Mouse (Mus musculus) CH12.LX (cell line): ENCODE measurements around the gene Ly6g5b. TPM values are rescaled to one million over a fixed set of nuclear protein-coding genes. Genes with fewer than 3 reads are reported as not detected.

Experiments
- DNase-seq: peaks from one replicate; pipeline ENCODE4 v3.0.0-alpha.2; 2013; ENCODE audit errors: extremely low read depth
- H3K27ac ChIP-seq: 2 replicates; pipeline ENCODE4 v1.5.1; 2012; ENCODE audit warnings: low read depth, mild to moderate bottlenecking, control low read depth, moderate library complexity; ENCODE audit not compliant: insufficient read depth
- H3K27me3 ChIP-seq: replicated peaks from 2 replicates; pipeline ENCODE3; 2012; ENCODE audit warnings: inconsistent platforms
- H3K36me3 ChIP-seq, 2 experiments: replicated peaks in 1 of 2; 2 replicates each; pipeline versions ENCODE3 to v1.6.1; 2012; ENCODE audit warnings: inconsistent platforms in 1 of 2, low read length in 1 of 2, mild to moderate bottlenecking in 1 of 2, mixed read lengths in 1 of 2, moderate library complexity in 1 of 2; ENCODE audit not compliant: control insufficient read depth in 1 of 2, insufficient read depth in 1 of 2
- H3K4me1 ChIP-seq, 2 experiments: 2 replicates each; pipeline ENCODE4 v1.6.1; 2012; ENCODE audit warnings: inconsistent platforms in 1 of 2, moderate library complexity in 1 of 2; ENCODE audit not compliant: insufficient read depth in 2 of 2, control insufficient read depth in 1 of 2
- H3K4me2 ChIP-seq: 2 replicates; pipeline ENCODE4 v1.6.1; 2012; ENCODE audit warnings: low read depth, mild to moderate bottlenecking, control low read depth; ENCODE audit not compliant: poor library complexity, insufficient read depth, severe bottlenecking
- H3K4me3 ChIP-seq, 3 experiments: fragments of 150-350 bp in 1 of 3; sonication (generic) in 1 of 3; replicated peaks in 1 of 3; 2 replicates each; pipeline versions ENCODE3 to v1.5.1; 2011 to 2012; ENCODE audit warnings: low read depth in 2 of 3, low read length in 2 of 3, mild to moderate bottlenecking in 2 of 3, moderate library complexity in 2 of 3, control low read depth in 1 of 3, improper control_type of control experiment in 1 of 3, inconsistent platforms in 1 of 3, mixed read lengths in 1 of 3; ENCODE audit not compliant: poor library complexity in 1 of 3
- H3K79me2 ChIP-seq: replicated peaks from 2 replicates; pipeline ENCODE4 v1.6.1; 2012; ENCODE audit warnings: mild to moderate bottlenecking, moderate library complexity; ENCODE audit not compliant: control insufficient read depth, poor library complexity, insufficient read depth, severe bottlenecking; ENCODE audit errors: extremely low read depth
- H3K9ac ChIP-seq: 2 replicates; pipeline ENCODE4 v1.6.1; 2012; ENCODE audit warnings: low read depth, mild to moderate bottlenecking, control low read depth, moderate library complexity; ENCODE audit not compliant: insufficient read depth
- H3K9me3 ChIP-seq: replicated peaks from 2 replicates; pipeline ENCODE3; 2012; ENCODE audit warnings: low read length, inconsistent platforms, mixed read lengths
- CHD1 ChIP-seq: IDR thresholded peaks from 2 replicates; pipeline ENCODE4 v1.6.1; 2012; ENCODE audit warnings: low read depth, low read length, improper control_type of control experiment, inconsistent platforms
- ELF1 ChIP-seq: IDR thresholded peaks from 2 replicates; pipeline ENCODE4 v1.6.1; 2014; ENCODE audit warnings: low read depth, mild to moderate bottlenecking, inconsistent platforms, low read length, improper control_type of control experiment
- EP300 ChIP-seq: IDR thresholded peaks from 2 replicates; pipeline ENCODE4 v1.6.1; 2011; ENCODE audit warnings: low read length, improper control_type of control experiment
- IRF4 ChIP-seq: IDR thresholded peaks from 2 replicates; pipeline ENCODE4 v1.6.1; 2014; ENCODE audit warnings: low read depth, mild to moderate bottlenecking, inconsistent platforms, low read length, improper control_type of control experiment
- JUN ChIP-seq: IDR thresholded peaks from 2 replicates; pipeline ENCODE4 v1.6.1; 2011; ENCODE audit warnings: low read depth, mild to moderate bottlenecking, low read length, improper control_type of control experiment, moderate library complexity; ENCODE audit not compliant: insufficient read depth
- MAFK ChIP-seq: IDR thresholded peaks from 2 replicates; pipeline ENCODE4 v1.6.1; 2011; ENCODE audit warnings: low read length, improper control_type of control experiment; ENCODE audit not compliant: insufficient replicate concordance
- MAX ChIP-seq: IDR thresholded peaks from 2 replicates; pipeline ENCODE4 v1.6.1; 2011; ENCODE audit warnings: low read length, improper control_type of control experiment
- MAZ ChIP-seq: IDR thresholded peaks from 2 replicates; pipeline ENCODE4 v1.6.1; 2012; ENCODE audit warnings: low read depth, mild to moderate bottlenecking, inconsistent platforms, low read length, improper control_type of control experiment, moderate library complexity
- MEF2A ChIP-seq: IDR thresholded peaks from 2 replicates; pipeline ENCODE4 v1.6.1; 2014; ENCODE audit warnings: low read depth, mild to moderate bottlenecking, inconsistent platforms, low read length, improper control_type of control experiment, borderline replicate concordance
- MXI1 ChIP-seq: IDR thresholded peaks from 2 replicates; pipeline ENCODE4 v1.6.1; 2011; ENCODE audit warnings: mild to moderate bottlenecking, low read depth, low read length, improper control_type of control experiment
- PAX5 ChIP-seq: IDR thresholded peaks from 2 replicates; pipeline ENCODE4 v1.6.1; 2012; ENCODE audit warnings: low read length, inconsistent platforms, mixed read lengths
- RAD21 ChIP-seq: IDR thresholded peaks from 2 replicates; pipeline ENCODE4 v1.6.1; 2011; ENCODE audit warnings: low read depth, mild to moderate bottlenecking, low read length, improper control_type of control experiment, moderate library complexity
- RCOR1 ChIP-seq: conservative IDR thresholded peaks from 2 replicates; pipeline ENCODE4 v1.6.1; 2012; ENCODE audit warnings: low read depth, mild to moderate bottlenecking, inconsistent platforms, low read length, improper control_type of control experiment
- SMC3 ChIP-seq: IDR thresholded peaks from 2 replicates; pipeline ENCODE4 v1.6.1; 2011; ENCODE audit warnings: low read depth, low read length, improper control_type of control experiment
- TBP ChIP-seq: conservative IDR thresholded peaks from 2 replicates; pipeline ENCODE4 v1.6.1; 2011; ENCODE audit warnings: low read depth, low read length, improper control_type of control experiment
- TCF12 ChIP-seq: IDR thresholded peaks from 2 replicates; pipeline ENCODE4 v1.6.1; 2014; ENCODE audit warnings: low read depth, mild to moderate bottlenecking, inconsistent platforms, low read length, improper control_type of control experiment
- USF1 ChIP-seq: IDR thresholded peaks from 2 replicates; pipeline ENCODE4 v1.6.1; 2014; ENCODE audit warnings: low read depth, mild to moderate bottlenecking, inconsistent platforms, low read length, improper control_type of control experiment
- ZMIZ1 ChIP-seq: IDR thresholded peaks from 2 replicates; pipeline ENCODE4 v1.6.1; 2012; ENCODE audit warnings: low read depth, mild to moderate bottlenecking, inconsistent platforms, low read length, improper control_type of control experiment
- ZNF384 ChIP-seq: IDR thresholded peaks from 2 replicates; pipeline ENCODE4 v1.6.1; 2012; ENCODE audit warnings: low read depth, low read length, improper control_type of control experiment, inconsistent platforms
- dilution Hi-C: fragments of 300-500 bp; cut with MboI; formaldehyde crosslinking; loops from 2 replicates; pipeline ENCODE4 v1.14.3; 2020; ENCODE audit warnings: low sequenced_read_pairs; ENCODE audit not compliant: extremely low pct_unique_long_range_greater_than_20kb, extremely low pct_ligation_motif_present
- in situ Hi-C: fragments of 300-500 bp; cut with MboI; formaldehyde crosslinking; loops from 3 replicates; pipeline ENCODE4 v1.14.3; 2019; ENCODE audit warnings: low sequenced_read_pairs, low pct_ligation_motif_present, low pct_unique_long_range_greater_than_20kb, mixed read lengths
- polyA plus RNA-seq: library from polyadenylated mRNA; unstranded; fragments of >175 nt; gene quantifications from 2 replicates; pipeline ENCODE4 v1.2.1, GENCODE M21; 2012; ENCODE audit warnings: low read depth; ENCODE audit not compliant: insufficient read length
- total RNA-seq, 2 experiments: library from RNA; depleted of rRNA; stranded (reverse); fragments of 300-350 nt in 1 of 2; fragments of >200 nt in 1 of 2; gene quantifications; 2 replicates each; pipeline ENCODE4 v1.2.3; 2012 to 2014

The Ly6g5b gene
- total and polyA plus RNA-seq, 3 experiments = 0.30 to 1.1 (median 0.91) TPM

DNA sequence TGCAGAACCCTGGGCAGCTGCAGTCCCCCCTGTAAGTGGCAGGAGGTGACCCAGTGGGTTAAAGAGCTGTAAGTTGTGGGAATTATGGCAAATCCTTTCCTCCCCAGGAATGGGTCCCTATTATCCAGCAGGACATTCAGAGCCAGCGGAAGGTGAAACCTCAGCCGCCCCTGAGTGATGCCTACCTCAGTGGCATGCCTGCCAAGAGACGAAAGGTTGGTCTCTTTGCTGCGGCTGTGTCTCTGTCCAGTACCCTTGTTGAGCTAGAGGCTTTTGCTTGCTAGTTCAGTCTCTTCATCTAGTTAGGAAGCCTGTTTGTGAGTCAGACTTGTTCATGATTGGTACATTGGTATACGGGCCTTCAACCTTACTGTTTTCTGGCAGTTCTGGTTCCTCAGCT is 30.9 kb upstream of the Ly6g5b start:
- H3K4me2 ChIP-seq = no peak overlapping the region
- no peak overlapping the region for H3K27ac ChIP-seq
- no peaks in the 10 kb centered on the region; a peak in 1 of 4 replicates for H3K4me1 ChIP-seq
- no peak overlapping the region for H3K9ac ChIP-seq
- no peaks in the 10 kb centered on the region; the same call in 1 of the 2 replicates for H3K79me2 ChIP-seq
- H3K9me3 ChIP-seq = peaks cover 7% of the 10 kb centered on the region
- in situ Hi-C loops = no loop called here
- H3K27me3 ChIP-seq = no peaks in the 10 kb centered on the region
- H3K4me3 ChIP-seq = no peak overlapping the region
- TF ChIP-seq ELF1 (no peak), JUN (no peak), RCOR1 (no peak), IRF4 (no peak), ZNF384 (no peak), MEF2A (no peak)
- peaks cover 89 to 95% of the 10 kb centered on the region in 2 experiments for H3K36me3 ChIP-seq
- dilution Hi-C loops = no loop called here
- DNase-seq = no peak

DNA sequence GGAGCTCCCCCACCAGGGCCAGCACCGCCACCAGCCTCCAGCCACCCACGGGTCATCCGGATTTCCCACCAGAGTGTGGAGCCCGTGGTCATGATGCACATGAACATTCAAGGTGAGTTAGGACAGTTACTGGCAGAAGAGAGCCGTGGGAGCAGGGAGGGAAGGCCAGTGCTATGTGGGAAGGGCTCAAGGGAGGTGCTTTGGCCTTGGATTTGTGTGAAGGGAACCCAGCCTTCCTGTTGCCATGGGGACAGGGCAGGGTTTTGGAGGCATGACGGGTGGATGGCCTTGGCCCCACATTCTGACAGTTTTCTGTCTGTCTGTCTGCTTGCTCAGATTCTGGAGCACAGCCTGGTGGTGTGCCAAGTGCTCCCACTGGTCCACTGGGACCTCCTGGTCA is 26.7 kb upstream of the Ly6g5b start:
- no peak overlapping the region for H3K4me3 ChIP-seq
- dilution Hi-C loops (no loop called here), in situ Hi-C loops (no loop called here)

DNA sequence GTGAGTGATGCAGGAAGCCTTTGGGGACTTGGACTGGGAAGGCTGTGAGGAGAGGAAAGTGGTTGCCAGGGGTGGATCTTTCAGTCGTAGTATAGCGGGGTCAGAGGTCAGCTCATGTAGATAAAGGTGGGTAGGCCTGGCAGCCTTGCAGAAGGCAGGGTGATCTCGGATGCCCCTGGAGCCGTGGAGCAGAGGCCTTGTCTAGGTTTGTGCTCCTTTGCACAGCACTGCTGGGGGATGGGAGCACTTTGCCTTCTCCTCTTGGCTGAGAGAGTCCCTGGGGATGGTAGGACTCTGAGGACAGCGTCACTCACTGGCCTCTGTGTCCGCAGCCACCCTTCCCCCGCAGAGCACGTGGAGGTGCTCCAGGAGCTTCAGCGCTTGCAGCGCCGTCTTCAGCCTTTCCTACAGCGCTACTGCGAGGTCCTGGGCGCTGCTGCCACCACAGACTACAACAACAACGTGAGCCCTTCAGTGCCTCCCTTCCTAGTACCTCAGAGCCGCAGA is 25.3 kb upstream of the Ly6g5b start:
- Histone ChIP-seq H3K9ac (no peak overlapping the region), H3K79me2 (peaks cover 45% of the 10 kb centered on the region), H3K27me3 (no peaks in the 10 kb centered on the region), H3K9me3 (peaks cover 7% of the 10 kb centered on the region), H3K4me3 (no peak overlapping the region), H3K4me1 (peaks cover 0 to 15% of the 10 kb centered on the region in 2 experiments; a peak in 3 of 4 replicates), H3K27ac (no peak overlapping the region), H3K4me2 (no peak overlapping the region), H3K36me3 (peaks cover 70 to 83% of the 10 kb centered on the region in 2 experiments)
- no peak for DNase-seq
- TF ChIP-seq PAX5 (no peak), MAFK (no peak), MEF2A (no peak), CHD1 (no peak), TBP (no peak), USF1 (no peak), EP300 (no peak), ZMIZ1 (no peak)
- in situ Hi-C loops = no loop called here
- dilution Hi-C loops = no loop called here

More for the DNA sequence above, 26.7 kb upstream of the Ly6g5b start:
- Histone ChIP-seq H3K4me1 (peaks cover 0 to 6% of the 10 kb centered on the region in 2 experiments; a peak in 2 of 4 replicates), H3K4me2 (no peak overlapping the region), H3K27me3 (no peaks in the 10 kb centered on the region), H3K79me2 (peaks cover 31% of the 10 kb centered on the region), H3K27ac (no peak overlapping the region), H3K36me3 (peaks cover 83 to 97% of the 10 kb centered on the region in 2 experiments), H3K9ac (no peak overlapping the region), H3K9me3 (peaks cover 7% of the 10 kb centered on the region)
- TF ChIP-seq RAD21 (no peak), TCF12 (no peak), MAX (no peak), MAFK (no peak), MAZ (no peak), MXI1 (no peak), SMC3 (no peak)
- no peak for DNase-seq
